Mouse (Mus musculus): ENCODE measurements around the gene Nin.

GRCm38 (mm10) chr12:70109921-70110320 is 3.6 kb downstream of the Nin start:
- TF ChIP-seq CTCF (IDR thresholded peaks at IDR 0.05; ENCODE audit: control insufficient read depth, insufficient read depth, insufficient read length), result no peak
- no peak for TF ChIP-seq MAX (IDR thresholded peaks at IDR 0.05)
- no peak for TF ChIP-seq MYOD1 (IDR thresholded peaks at IDR 0.05; ENCODE audit: control insufficient read depth, insufficient read length, low read depth)
